Mouse (Mus musculus) kidney, adult 2 months (tissue): ENCODE measurements at regions not wholly inside any gene's neighbourhood (a gene's known extent, or its start where the extent isn't known, plus 50 kb on each side); places are given as distances from the start of the nearest gene placed in this dataset.

Experiments used
- CTCF ChIP-seq: fragments of 200-500 bp; conservative IDR thresholded peaks from 2 replicates; pipeline ENCODE4 v1.5.1; 2011; ENCODE audit warnings: low read depth, mild to moderate bottlenecking, control low read depth, low read length, moderate library complexity, mixed read lengths; ENCODE audit not compliant: insufficient read depth, insufficient read length
- POLR2A ChIP-seq: fragments of 200-500 bp; IDR thresholded peaks from one replicate; pipeline ENCODE4 v1.6.1; 2011; ENCODE audit warnings: low read depth, low read length, control low read depth

GRCm38 (mm10) chr10:42121984-42122383 is 103.7 kb upstream of the Armc2 start:
- TF ChIP-seq CTCF: no peak
- TF ChIP-seq POLR2A: no peak
